Comparison of ENCODE assay signal across 7 mouse cellular contexts in genomic region chr15:79356481-79356880, GRCm38 (mm10). TPM values are rescaled to one million over a fixed set of nuclear protein-coding genes. Genes with fewer than 3 reads are reported as not detected.
DNase-seq lines count a peak whose midpoint lies in the region; ATAC-seq and TF ChIP-seq lines count a peak whose summit lies in the region.

No protein-coding gene starts in this region.

- no peaks in the 10 kb centered on the region for H3K36me3 ChIP-seq in neural tube, embryonic 11.5 days (ENCODE audit: control insufficient read depth, insufficient read depth, low read length)
- H3K36me3 ChIP-seq in forebrain, postnatal 0 days (ENCODE audit: insufficient read depth), result peaks cover 7% of the 10 kb centered on the region; the same call in 1 of the 2 replicates
- H3K36me3 ChIP-seq in liver, embryonic 12.5 days, result peaks cover 2% of the 10 kb centered on the region
- no peaks in the 10 kb centered on the region for H3K36me3 ChIP-seq in stomach, postnatal 0 days (ENCODE audit: control insufficient read depth, insufficient read depth, low read length)

- ATAC-seq in neural tube, embryonic 11.5 days (ENCODE audit: insufficient read depth, low FRiP score, low TSS enrichment), result no peak
- no peak for ATAC-seq in forebrain, postnatal 0 days
- ATAC-seq in liver, embryonic 12.5 days, result no peak
- ATAC-seq in stomach, postnatal 0 days (ENCODE audit: low FRiP score, low TSS enrichment), result no peak
- ATAC-seq in megakaryocyte progenitor cell, adult 5-6 weeks (replicated peaks; ENCODE audit: poor library complexity), result no peak

- H3K4me1 ChIP-seq in neural tube, embryonic 11.5 days (ENCODE audit: control insufficient read depth, insufficient read depth, low read length), result peaks cover 14% of the 10 kb centered on the region
- H3K4me1 ChIP-seq in forebrain, postnatal 0 days (ENCODE audit: insufficient read depth), result 0 out of 2 replicates have a peak, but pooled peaks cover 9% of the 10 kb centered on the region
- peaks cover 68% of the 10 kb centered on the region for H3K4me1 ChIP-seq in liver, embryonic 12.5 days
- peaks cover 20% of the 10 kb centered on the region for H3K4me1 ChIP-seq in stomach, postnatal 0 days (replicated peaks; ENCODE audit: control insufficient read depth, insufficient read depth)

- no peak for TF ChIP-seq EP300 in stomach, postnatal 0 days (optimal IDR thresholded peaks at IDR 0.05)

- no peak for TF ChIP-seq CTCF in forebrain, postnatal 0 days (IDR thresholded peaks at IDR 0.05; ENCODE audit: low read depth)
- TF ChIP-seq CTCF in stomach, postnatal 0 days (IDR thresholded peaks at IDR 0.05; ENCODE audit: low read depth), result no peak

- WGBS in neural tube, embryonic 11.5 days, result 81% methylated on average over 8 of the region's 8 CpGs
- WGBS in forebrain, postnatal 0 days, result 90% methylated on average over 8 of the region's 8 CpGs
- 66% methylated on average over 8 of the region's 8 CpGs for WGBS in liver, embryonic 12.5 days (ENCODE audit: insufficient replicate concordance)
- 69% methylated on average over 8 of the region's 8 CpGs for WGBS in stomach, postnatal 0 days

- H3K9me3 ChIP-seq in neural tube, embryonic 11.5 days (ENCODE audit: control insufficient read depth, low read length), result no peaks in the 10 kb centered on the region
- H3K9me3 ChIP-seq in forebrain, postnatal 0 days (ENCODE audit: low read length), result no peaks in the 10 kb centered on the region
- no peaks in the 10 kb centered on the region for H3K9me3 ChIP-seq in liver, embryonic 12.5 days (replicated peaks)
- no peaks in the 10 kb centered on the region for H3K9me3 ChIP-seq in stomach, postnatal 0 days (ENCODE audit: control insufficient read depth, low read length)

- peaks cover 11% of the 10 kb centered on the region for H3K27me3 ChIP-seq in neural tube, embryonic 11.5 days (ENCODE audit: control insufficient read depth, insufficient read depth, low read length)
- no peaks in the 10 kb centered on the region for H3K27me3 ChIP-seq in forebrain, postnatal 0 days (ENCODE audit: insufficient read depth, low read length)
- H3K27me3 ChIP-seq in liver, embryonic 12.5 days (replicated peaks), result peaks cover 18% of the 10 kb centered on the region; the same call in 1 of the 2 replicates
- no peaks in the 10 kb centered on the region for H3K27me3 ChIP-seq in stomach, postnatal 0 days (ENCODE audit: control insufficient read depth, insufficient read depth, low read length)

- no peak for DNase-seq in neural tube, embryonic 11.5 days (ENCODE audit: low spot score)
- DNase-seq in neural tube, embryonic 10.5 days (ENCODE audit: extremely low spot score, low spot score), result no peak
- no peak for DNase-seq in forebrain, postnatal 0 days
- no peak for DNase-seq in stomach, postnatal 0 days (ENCODE audit: low spot score)
- no peak for DNase-seq in thymus, postnatal 25 days

- H3K27ac ChIP-seq in neural tube, embryonic 11.5 days (ENCODE audit: low read depth, low read length), result no peak overlapping the region
- H3K27ac ChIP-seq in forebrain, postnatal 0 days (ENCODE audit: low read depth, low read length), result no peak overlapping the region
- no peak overlapping the region for H3K27ac ChIP-seq in liver, embryonic 12.5 days
- H3K27ac ChIP-seq in stomach, postnatal 0 days (replicated peaks), result 0 out of 2 replicates have a peak overlapping the region, but pooled peaks have one; percentile 87

- peak overlapping the region; percentile 96 for H3K4me2 ChIP-seq in neural tube, embryonic 11.5 days (ENCODE audit: low read depth)
- peak overlapping the region; percentile 95 for H3K4me2 ChIP-seq in forebrain, postnatal 0 days (ENCODE audit: low read depth)
- peak overlapping the region; percentile 89 for H3K4me2 ChIP-seq in liver, embryonic 12.5 days
- peak overlapping the region; percentile 93 for H3K4me2 ChIP-seq in stomach, postnatal 0 days (replicated peaks; ENCODE audit: low read depth)

- peak overlapping the region; percentile 41; the same call in 1 of the 2 replicates for H3K4me3 ChIP-seq in neural tube, embryonic 11.5 days (ENCODE audit: low read depth, low read length)
- H3K4me3 ChIP-seq in forebrain, postnatal 0 days (ENCODE audit: low read depth, low read length), result 0 out of 2 replicates have a peak overlapping the region, but pooled peaks have one; percentile 39
- H3K4me3 ChIP-seq in liver, embryonic 12.5 days, result no peak overlapping the region
- peak overlapping the region; percentile 46 for H3K4me3 ChIP-seq in stomach, postnatal 0 days (ENCODE audit: low read depth, low read length)

- H3K9ac ChIP-seq in neural tube, embryonic 11.5 days (ENCODE audit: low read length), result 0 out of 2 replicates have a peak overlapping the region, but pooled peaks have one; percentile 60
- H3K9ac ChIP-seq in forebrain, postnatal 0 days, result no peak overlapping the region
- peak overlapping the region; percentile 73; the same call in 1 of the 2 replicates for H3K9ac ChIP-seq in liver, embryonic 12.5 days
- peak overlapping the region; percentile 63; the same call in 1 of the 2 replicates for H3K9ac ChIP-seq in stomach, postnatal 0 days (ENCODE audit: low read length)

RNA-seq across cellular contexts. Expression of gene Maff, which starts 10.1 kb away (rescaled TPM):
- polyA plus RNA-seq in neural tube, embryonic 11.5 days (2014; fragmentation: Nextera tagmentation; extraction: Ambion mirVana), result 1.2 and 2.9 TPM in 2 replicates
- total RNA-seq in forebrain, postnatal 0 days (2014; rRNA removed), result 2.5 and 3.0 TPM in 2 replicates
- 0.74 and 1.1 TPM in 2 replicates for polyA plus RNA-seq in forebrain, postnatal 0 days (2015; fragmentation: Nextera tagmentation; extraction: Ambion mirVana)
- 1.1 and 2.8 TPM in 2 replicates for polyA plus RNA-seq in liver, embryonic 12.5 days (2016; fragmentation: Nextera tagmentation; extraction: Ambion mirVana)
- polyA plus RNA-seq in stomach, postnatal 0 days (2015; fragmentation: Nextera tagmentation; extraction: Ambion mirVana), result 11.4 and 11.9 TPM in 2 replicates
- total RNA-seq in megakaryocyte progenitor cell, adult 5-6 weeks (2015), result 3.2 and 3.9 TPM in 2 replicates
- total RNA-seq in megakaryocyte progenitor cell, adult 5-6 weeks (2017), result 1.5 and 1.7 TPM in 2 replicates

RNA-seq across cellular contexts. Expression of gene Pla2g6, which starts 28.3 kb away (rescaled TPM):
- polyA plus RNA-seq in neural tube, embryonic 11.5 days (2014; fragmentation: Nextera tagmentation; extraction: Ambion mirVana), result 21.9 and 22.9 TPM in 2 replicates
- total RNA-seq in forebrain, postnatal 0 days (2014; rRNA removed), result 19.5 and 31.1 TPM in 2 replicates
- polyA plus RNA-seq in forebrain, postnatal 0 days (2015; fragmentation: Nextera tagmentation; extraction: Ambion mirVana), result 10.7 and 15.2 TPM in 2 replicates
- 16.8 and 17.3 TPM in 2 replicates for polyA plus RNA-seq in liver, embryonic 12.5 days (2016; fragmentation: Nextera tagmentation; extraction: Ambion mirVana)
- polyA plus RNA-seq in stomach, postnatal 0 days (2015; fragmentation: Nextera tagmentation; extraction: Ambion mirVana), result 8.8 and 9.4 TPM in 2 replicates
- 6.9 and 8.4 TPM in 2 replicates for total RNA-seq in megakaryocyte progenitor cell, adult 5-6 weeks (2015)
- total RNA-seq in megakaryocyte progenitor cell, adult 5-6 weeks (2017), result 6.6 and 6.9 TPM in 2 replicates

RNA-seq across cellular contexts. Expression of gene Tmem184b, which starts 46.9 kb away (rescaled TPM):
- 51.2 and 52.9 TPM in 2 replicates for polyA plus RNA-seq in neural tube, embryonic 11.5 days (2014; fragmentation: Nextera tagmentation; extraction: Ambion mirVana)
- 32.0 and 41.9 TPM in 2 replicates for total RNA-seq in forebrain, postnatal 0 days (2014; rRNA removed)
- polyA plus RNA-seq in forebrain, postnatal 0 days (2015; fragmentation: Nextera tagmentation; extraction: Ambion mirVana), result 22.9 and 30.3 TPM in 2 replicates
- polyA plus RNA-seq in liver, embryonic 12.5 days (2016; fragmentation: Nextera tagmentation; extraction: Ambion mirVana), result 16.4 and 19.0 TPM in 2 replicates
- 21.2 and 22.3 TPM in 2 replicates for polyA plus RNA-seq in stomach, postnatal 0 days (2015; fragmentation: Nextera tagmentation; extraction: Ambion mirVana)
- total RNA-seq in megakaryocyte progenitor cell, adult 5-6 weeks (2015), result 12.0 and 12.2 TPM in 2 replicates
- 4.0 and 4.3 TPM in 2 replicates for total RNA-seq in megakaryocyte progenitor cell, adult 5-6 weeks (2017)
